Mouse (Mus musculus) liver, embryonic 13.5 days (tissue): ENCODE measurements around the gene Gm15013. TPM values are rescaled to one million over a fixed set of nuclear protein-coding genes. Genes with fewer than 3 reads are reported as not detected.

ENCODE experiments used
- polyA plus RNA-seq: library from polyadenylated mRNA; unstranded; fragments of >200 nt; fragmentation: Nextera tagmentation; extraction: Ambion mirVana; gene quantifications from 2 replicates; pipeline ENCODE4 v1.2.1, GENCODE M21; 2015

Gene Gm15013
- polyA plus RNA-seq, 1 experiment from 2014 or later: not detected

Other genes with a start within 250 kb of the Gm15013 start
- 1.1 and 1.6 TPM in 2 replicates for gene D330045A20Rik, start 234.1 kb downstream of the Gm15013 start, polyA plus RNA-seq
- 34.1 and 40.5 TPM in 2 replicates for gene Rnf128, start 151.2 kb downstream of the Gm15013 start, polyA plus RNA-seq
- 0.68 and 0.85 TPM in 2 replicates for gene Tbc1d8b, start 29.5 kb downstream of the Gm15013 start, polyA plus RNA-seq
- not detected in 2 replicates for gene Ripply1, start 67.9 kb upstream of the Gm15013 start, polyA plus RNA-seq
- gene Cldn2, start 86.3 kb upstream of the Gm15013 start, polyA plus RNA-seq: 0.25 and 0.32 TPM in 2 replicates
- 11.3 and 15.0 TPM in 2 replicates for gene Morc4, start 157.2 kb upstream of the Gm15013 start, polyA plus RNA-seq